ENCODE assay signal across 9 mouse cellular contexts in genomic region chr7:29043016-29043673, GRCm38 (mm10).
DNase-seq lines count a peak whose midpoint lies in the region; ATAC-seq and TF ChIP-seq lines count a peak whose summit lies in the region.
"Had no signal": no experiment of that assay in that cellular context is flagged by ENCODE, and none has a peak within 500 bp of the region (broad histone marks: within the 10 kb centered on the region; RNA-seq: fewer than 3 reads in every experiment).

No protein-coding gene starts in this region.

- H3K27ac ChIP-seq in heart, embryonic 13.5 days (replicated peaks): 0 out of 2 replicates have a peak overlapping the region, but pooled peaks have one; percentile 28
- H3K27ac ChIP-seq in lung, postnatal 0 days (ENCODE audit: low read length): no peak overlapping the region
- peak overlapping the region; percentile 39 for H3K27ac ChIP-seq in small intestine, adult 2 months (ENCODE audit: insufficient read depth, low read depth, low read length)

- peak overlapping the region; percentile 4 for H3K4me2 ChIP-seq in heart, embryonic 13.5 days
- peak overlapping the region; percentile 37 for H3K4me2 ChIP-seq in lung, postnatal 0 days (replicated peaks; ENCODE audit: low read depth, low read length)

- no peak for TF ChIP-seq POLR2A in small intestine, adult 2 months (IDR thresholded peaks at IDR 0.05; ENCODE audit: low read depth, low read length)

- H3K9ac ChIP-seq in heart, embryonic 13.5 days: no peak overlapping the region
- no peak overlapping the region for H3K9ac ChIP-seq in lung, postnatal 0 days (replicated peaks; ENCODE audit: low read depth)

- no peaks in the 10 kb centered on the region for H3K36me3 ChIP-seq in heart, embryonic 13.5 days
- no peaks in the 10 kb centered on the region for H3K36me3 ChIP-seq in lung, postnatal 0 days (ENCODE audit: insufficient read depth, low read length)
- H3K36me3 ChIP-seq in small intestine, adult 2 months (ENCODE audit: control insufficient read depth, insufficient read depth, low read length): no peaks in the 10 kb centered on the region

- H3K4me1 ChIP-seq in heart, embryonic 13.5 days: peaks cover 21% of the 10 kb centered on the region
- H3K4me1 ChIP-seq in lung, postnatal 0 days (ENCODE audit: insufficient read depth, low read depth, low read length): peaks cover 6% of the 10 kb centered on the region; the same call in 1 of the 2 replicates
- H3K4me1 ChIP-seq in small intestine, adult 2 months (ENCODE audit: control insufficient read depth, insufficient read depth, insufficient read length, low read length): peaks cover 3% of the 10 kb centered on the region

- peaks cover 1% of the 10 kb centered on the region; the same call in 1 of the 2 replicates for H3K9me3 ChIP-seq in heart, embryonic 13.5 days
- no peaks in the 10 kb centered on the region for H3K9me3 ChIP-seq in lung, postnatal 0 days (ENCODE audit: low read length)

- peak; percentile 8; the same call in 1 of the 2 replicates for TF ChIP-seq CTCF in lung, postnatal 0 days (IDR thresholded peaks at IDR 0.05)
- TF ChIP-seq CTCF in small intestine, adult 2 months (IDR thresholded peaks at IDR 0.05; ENCODE audit: extremely low read depth, insufficient read length, insufficient replicate concordance, low read depth, low read length): no peak

- WGBS in heart, embryonic 13.5 days: 66% methylated on average over 19 of the region's 19 CpGs
- WGBS in lung, postnatal 0 days: 27% methylated on average over 19 of the region's 19 CpGs
- WGBS in small intestine, adult 2 months: 37% methylated on average over 19 of the region's 19 CpGs

- peak; percentile 58 for DNase-seq in layer of hippocampus, adult 11-12 months (ENCODE audit: low spot score)
- no peak for DNase-seq in layer of hippocampus, adult 9-10 months (ENCODE audit: low spot score)
- peak; percentile 82 for DNase-seq in kidney, postnatal 14 days
- DNase-seq in lung, postnatal 0 days (ENCODE audit: low spot score): peak; percentile 85
- no peak for DNase-seq in thymus, postnatal 36 days

- ATAC-seq in common myeloid progenitor, adult 5-6 weeks (replicated peaks; ENCODE audit: low read depth, poor library complexity, severe bottlenecking): 0 out of 2 replicates have a peak, but pooled peaks have one; percentile 5
- no peak for ATAC-seq in heart, embryonic 13.5 days (ENCODE audit: extremely low read depth, insufficient number of reproducible peaks, low FRiP score, low TSS enrichment)
- peak; percentile 60 for ATAC-seq in lung, postnatal 0 days
- ATAC-seq: Patski had no signal

- no peak for TF ChIP-seq EP300 in lung, postnatal 0 days (IDR thresholded peaks at IDR 0.05)

- peaks cover 44% of the 10 kb centered on the region for H3K27me3 ChIP-seq in heart, embryonic 13.5 days (replicated peaks)
- H3K27me3 ChIP-seq in lung, postnatal 0 days (replicated peaks; ENCODE audit: insufficient read depth, low read length): no peaks in the 10 kb centered on the region
- H3K27me3 ChIP-seq in small intestine, adult 2 months (ENCODE audit: control insufficient read depth, insufficient read depth, low read length): peaks cover 8% of the 10 kb centered on the region
- H3K27me3 ChIP-seq: Patski had no signal

- no peak overlapping the region for H3K4me3 ChIP-seq in heart, embryonic 13.5 days
- H3K4me3 ChIP-seq in lung, postnatal 0 days (ENCODE audit: low read depth, low read length): no peak overlapping the region
- no peak overlapping the region for H3K4me3 ChIP-seq in small intestine, adult 2 months (ENCODE audit: low read depth, low read length)

Comparison
In these comparisons a context has a peak if more than half of its experiments do, and no peak if none do; other contexts are left out.
1. DNase-seq: peak in layer of hippocampus, adult 11-12 months (single experiment), kidney, postnatal 14 days (single experiment) and lung, postnatal 0 days (single experiment); none in layer of hippocampus, adult 9-10 months (single experiment) and thymus, postnatal 36 days (0 of 2).